Mouse (Mus musculus) lung, embryonic 14.5 days (tissue): ENCODE measurements around the gene Tmem74b. TPM values are rescaled to one million over a fixed set of nuclear protein-coding genes. Genes with fewer than 3 reads are reported as not detected.

ENCODE experiments used
- ATAC-seq: fragments of 200-750 bp; cut with Nextera tagmentation; 2 replicates; pipeline ENCODE4 v1.8.0; 2017; ENCODE audit warnings: mild to moderate bottlenecking, moderate TSS enrichment, moderate library complexity; ENCODE audit not compliant: insufficient read depth
- DNase-seq: peaks from one replicate; pipeline ENCODE4 v3.0.0-alpha.2; 2015
- H3K27ac ChIP-seq: fragments of 300-500 bp; sonication (generic); 2 replicates; pipeline ENCODE4 v1.5.1; 2014; ENCODE audit warnings: low read depth, mild to moderate bottlenecking, moderate library complexity
- H3K27me3 ChIP-seq: fragments of 300-500 bp; sonication (generic); 2 replicates; pipeline ENCODE4 v1.6.1; 2014; ENCODE audit warnings: low read length, control low read depth; ENCODE audit not compliant: insufficient read depth
- H3K36me3 ChIP-seq: fragments of 300-500 bp; sonication (generic); 2 replicates; pipeline ENCODE4 v1.6.1; 2014; ENCODE audit warnings: control low read depth; ENCODE audit not compliant: insufficient read depth
- H3K4me1 ChIP-seq: fragments of 300-500 bp; sonication (generic); 2 replicates; pipeline ENCODE4 v1.6.1; 2014; ENCODE audit warnings: antibody characterized with exemption, control low read depth; ENCODE audit not compliant: insufficient read depth
- H3K4me2 ChIP-seq: fragments of 300-500 bp; sonication (generic); 2 replicates; pipeline ENCODE4 v1.6.1; 2014; ENCODE audit warnings: mild to moderate bottlenecking
- H3K4me3 ChIP-seq: fragments of 300-500 bp; sonication (generic); 2 replicates; pipeline ENCODE4 v1.5.1; 2014; ENCODE audit warnings: low read depth, low read length
- H3K9ac ChIP-seq: fragments of 300-500 bp; sonication (generic); 2 replicates; pipeline ENCODE4 v1.6.1; 2014
- H3K9me3 ChIP-seq: fragments of 300-500 bp; sonication (generic); 2 replicates; pipeline ENCODE4 v1.6.1; 2016; ENCODE audit warnings: low read depth, low read length, control low read depth
- CTCF ChIP-seq: IDR thresholded peaks from 2 replicates; pipeline ENCODE4 v1.5.1; 2016; ENCODE audit warnings: antibody characterized with exemption, low read depth
- WGBS: fragments of 180-500 bp; shearing (Covaris S2); extraction: QIAGEN DNeasy Blood & Tissue Kit; methylation state at CpG from one replicate; pipeline ENCODE4 v1.1.7; 2014; 5-methylcytosine and 5-hydroxymethylcytosine counted together
- polyA plus RNA-seq: library from polyadenylated mRNA; unstranded; fragments of >200 nt; fragmentation: Nextera tagmentation; extraction: Ambion mirVana; gene quantifications from 2 replicates; pipeline ENCODE4 v1.2.1, GENCODE M21; 2014

Tmem74b gene
- polyA plus RNA-seq, 1 experiment from 2014 or later, result 1.9 TPM

GRCm38 (mm10) chr2:151682357-151682756 is 19.5 kb upstream of the Tmem74b start:
- ATAC-seq, result no peak; the same call in 1 of the 2 replicates
- TF ChIP-seq CTCF, result peak; percentile 68
- 45% methylated on average over 3 of the region's 3 CpGs for WGBS
- Histone ChIP-seq H3K27me3 (no peaks in the 10 kb centered on the region), H3K4me1 (no peaks in the 10 kb centered on the region), H3K4me3 (no peak overlapping the region), H3K9ac (no peak overlapping the region), H3K9me3 (no peaks in the 10 kb centered on the region), H3K36me3 (no peaks in the 10 kb centered on the region), H3K4me2 (no peak overlapping the region), H3K27ac (no peak overlapping the region)
- peak; percentile 55 for DNase-seq

- Histone ChIP-seq H3K4me3 (no peak overlapping the region), H3K36me3 (no peaks in the 10 kb centered on the region), H3K9ac (no peak overlapping the region), H3K27ac (no peak overlapping the region), H3K4me1 (no peaks in the 10 kb centered on the region), H3K27me3 (no peaks in the 10 kb centered on the region), H3K4me2 (no peak overlapping the region), H3K9me3 (no peaks in the 10 kb centered on the region)
- TF ChIP-seq CTCF, result no peak
- DNase-seq (no peak), ATAC-seq (no peak)
- WGBS, result 81% methylated on average over 4 of the region's 4 CpGs
Measured at GRCm38 (mm10) chr2:151682976-151683375, 18.8 kb upstream of the Tmem74b start.

- ATAC-seq, result peak; percentile 88
- WGBS, result under 1% methylated on average over 81 of the region's 97 CpGs
- peak; percentile 30 for TF ChIP-seq CTCF
- peaks cover 36% of the 10 kb centered on the region for H3K27me3 ChIP-seq
- H3K4me1 ChIP-seq, result no peaks in the 10 kb centered on the region
- H3K36me3 ChIP-seq, result no peaks in the 10 kb centered on the region
- peak overlapping the region; percentile 66 for H3K9ac ChIP-seq
- H3K4me2 ChIP-seq, result peak overlapping the region; percentile 99
- peak; percentile 73 for DNase-seq
- peak overlapping the region; percentile 57 for H3K4me3 ChIP-seq
- H3K27ac ChIP-seq, result no peak overlapping the region
- no peaks in the 10 kb centered on the region for H3K9me3 ChIP-seq
Measured at GRCm38 (mm10) chr2:151702146-151702850, 490 bp downstream of the Tmem74b start.

- Histone ChIP-seq H3K4me3 (peak overlapping the region; percentile 57), H3K9ac (peak overlapping the region; percentile 66), H3K4me2 (peak overlapping the region; percentile 99), H3K27ac (no peak overlapping the region), H3K36me3 (no peaks in the 10 kb centered on the region), H3K4me1 (no peaks in the 10 kb centered on the region), H3K27me3 (peaks cover 36% of the 10 kb centered on the region), H3K9me3 (no peaks in the 10 kb centered on the region)
- TF ChIP-seq CTCF, result no peak
- DNase-seq (peak; percentile 20), ATAC-seq (peak; percentile 55)
- WGBS, result 3% methylated on average over 17 of the region's 17 CpGs
Measured at GRCm38 (mm10) chr2:151702851-151703190, 1.0 kb downstream of the Tmem74b start.

- H3K4me3 ChIP-seq, result no peak overlapping the region
- no peaks in the 10 kb centered on the region for H3K9me3 ChIP-seq
- no peak overlapping the region for H3K27ac ChIP-seq
- 32% methylated on average over 3 of the region's 3 CpGs for WGBS
- no peak overlapping the region for H3K4me2 ChIP-seq
- no peak for TF ChIP-seq CTCF
- peaks cover 8% of the 10 kb centered on the region for H3K36me3 ChIP-seq
- H3K9ac ChIP-seq, result no peak overlapping the region
- DNase-seq, result peak; percentile 81
- H3K27me3 ChIP-seq, result no peaks in the 10 kb centered on the region
- peak; percentile 44; the same call in 1 of the 2 replicates for ATAC-seq
- H3K4me1 ChIP-seq, result no peaks in the 10 kb centered on the region
Measured at GRCm38 (mm10) chr2:151712647-151713046, 10.8 kb downstream of the Tmem74b start.

- Histone ChIP-seq H3K36me3 (peaks cover 30% of the 10 kb centered on the region), H3K27me3 (no peaks in the 10 kb centered on the region), H3K4me2 (no peak overlapping the region), H3K9ac (no peak overlapping the region), H3K9me3 (no peaks in the 10 kb centered on the region), H3K4me1 (no peaks in the 10 kb centered on the region), H3K4me3 (no peak overlapping the region), H3K27ac (no peak overlapping the region)
- TF ChIP-seq CTCF, result no peak
- DNase-seq (no peak), ATAC-seq (no peak)
- WGBS, result 92% methylated on average over 4 of the region's 4 CpGs
Measured at GRCm38 (mm10) chr2:151715526-151715925, 13.7 kb downstream of the Tmem74b start.

GRCm38 (mm10) chr2:151716318-151717055 is 14.7 kb downstream of the Tmem74b start:
- no peak overlapping the region for H3K4me3 ChIP-seq
- H3K9me3 ChIP-seq, result no peaks in the 10 kb centered on the region
- ATAC-seq (peak; percentile 88), DNase-seq (peak; percentile 77)
- H3K27me3 ChIP-seq, result no peaks in the 10 kb centered on the region
- H3K36me3 ChIP-seq, result peaks cover 36% of the 10 kb centered on the region
- H3K4me1 ChIP-seq, result no peaks in the 10 kb centered on the region
- no peak overlapping the region for H3K4me2 ChIP-seq
- no peak for TF ChIP-seq CTCF
- no peak overlapping the region for H3K27ac ChIP-seq
- 47% methylated on average over 2 of the region's 2 CpGs for WGBS
- no peak overlapping the region for H3K9ac ChIP-seq
